Mouse (Mus musculus) liver, adult 2 months (tissue): ENCODE measurements around the gene Gpkow.

Source experiments
- CTCF ChIP-seq: fragments of 200-500 bp; IDR thresholded peaks from 2 replicates; pipeline ENCODE4 v1.5.1; 2011; ENCODE audit warnings: low read depth, low read length, control low read depth
- POLR2A ChIP-seq: fragments of 200-500 bp; IDR thresholded peaks from 2 replicates; pipeline ENCODE4 v1.6.1; 2011; ENCODE audit warnings: low read length, control low read depth; ENCODE audit not compliant: insufficient read depth; ENCODE audit errors: extremely low read depth

DNA sequence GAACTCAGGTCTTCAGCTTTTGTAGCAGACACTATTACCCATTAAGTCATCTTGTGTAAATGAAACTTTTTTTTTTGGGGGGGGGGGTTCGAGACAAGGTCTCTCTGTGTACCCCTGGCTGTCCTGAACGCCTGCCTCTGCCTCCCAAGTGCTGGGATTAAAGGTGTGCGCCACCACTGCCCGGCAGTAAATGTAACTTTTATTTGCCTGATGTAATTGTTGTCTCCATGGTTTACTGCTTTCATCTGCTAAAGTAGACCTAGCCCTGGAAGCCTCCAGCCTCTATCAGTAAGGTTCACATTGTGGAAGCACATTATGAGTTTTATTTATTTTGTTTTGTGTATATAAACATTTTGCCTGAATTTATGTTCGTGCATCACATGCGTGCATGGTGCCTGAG, 411 bp upstream of the Gpkow start:
- TF ChIP-seq CTCF: no peak
- TF ChIP-seq POLR2A: no peak
